Mouse (Mus musculus): ENCODE measurements around the gene Srpk1.

- TF ChIP-seq POLR2A (IDR thresholded peaks at IDR 0.05; ENCODE audit: extremely low read depth, insufficient read depth, low read length), result no peak
- no peak for TF ChIP-seq CTCF (IDR thresholded peaks at IDR 0.05; ENCODE audit: extremely low read depth, insufficient read depth, low read length)
Observed at GRCm38 (mm10) chr17:28591476-28591875, 31.0 kb downstream of the Srpk1 start.

Data from cortical plate, adult 2 months (tissue).